Mouse (Mus musculus) lung, adult 2 months (tissue): ENCODE measurements around the gene Gcgr.

Experiments
- CTCF ChIP-seq: fragments of 200-500 bp; IDR thresholded peaks from 2 replicates; pipeline ENCODE4 v1.5.1; 2011; ENCODE audit warnings: mild to moderate bottlenecking, low read length, control low read depth; ENCODE audit not compliant: insufficient read depth
- POLR2A ChIP-seq: fragments of 200-500 bp; IDR thresholded peaks from 2 replicates; pipeline ENCODE4 v1.6.1; 2011; ENCODE audit warnings: low read depth, mild to moderate bottlenecking, control low read depth, low read length, borderline replicate concordance; ENCODE audit errors: extremely low read depth

GRCm38 (mm10) chr11:120522581-120522980 is 7.9 kb upstream of the Gcgr start:
- TF ChIP-seq CTCF (no peak), POLR2A (no peak)
